Mouse (Mus musculus) cortical plate, adult 2 months (tissue): ENCODE data around the gene Pdzd7. TPM values are rescaled to one million over a fixed set of nuclear protein-coding genes. Genes with fewer than 3 reads are reported as not detected.
A peak's percentile ranks its signal among the peaks of the same experiment; 100 is the strongest.

ENCODE experiments used
- H3K27ac ChIP-seq: fragments of 200-500 bp; 2 replicates; pipeline ENCODE4 v1.5.1; 2012; ENCODE audit warnings: low read length, control low read depth, inconsistent platforms; ENCODE audit not compliant: insufficient read depth
- H3K4me1 ChIP-seq: fragments of 200-500 bp; 2 replicates; pipeline ENCODE4 v1.6.1; 2011; ENCODE audit warnings: low read length; ENCODE audit not compliant: control insufficient read depth, insufficient read depth
- H3K4me3 ChIP-seq: fragments of 200-500 bp; 2 replicates; pipeline ENCODE4 v1.5.1; 2011; ENCODE audit warnings: mild to moderate bottlenecking, low read length, control low read depth; ENCODE audit not compliant: insufficient read depth
- CTCF ChIP-seq: fragments of 200-500 bp; IDR thresholded peaks from 2 replicates; pipeline ENCODE4 v1.5.1; 2011; ENCODE audit warnings: mild to moderate bottlenecking, control low read depth, low read length; ENCODE audit not compliant: insufficient read depth; ENCODE audit errors: extremely low read depth
- POLR2A ChIP-seq: fragments of 200-500 bp; IDR thresholded peaks from 2 replicates; pipeline ENCODE4 v1.6.1; 2011; ENCODE audit warnings: mild to moderate bottlenecking, low read length, control low read depth; ENCODE audit not compliant: insufficient read depth; ENCODE audit errors: extremely low read depth
- polyA plus RNA-seq: library from polyadenylated mRNA; depleted of rRNA; stranded (reverse); fragments of >200 nt; gene quantifications from 2 replicates; pipeline ENCODE4 v1.2.3, GENCODE M21; 2012

Gene Pdzd7
- polyA plus RNA-seq, 1 experiment: 8.8 TPM

DNA sequence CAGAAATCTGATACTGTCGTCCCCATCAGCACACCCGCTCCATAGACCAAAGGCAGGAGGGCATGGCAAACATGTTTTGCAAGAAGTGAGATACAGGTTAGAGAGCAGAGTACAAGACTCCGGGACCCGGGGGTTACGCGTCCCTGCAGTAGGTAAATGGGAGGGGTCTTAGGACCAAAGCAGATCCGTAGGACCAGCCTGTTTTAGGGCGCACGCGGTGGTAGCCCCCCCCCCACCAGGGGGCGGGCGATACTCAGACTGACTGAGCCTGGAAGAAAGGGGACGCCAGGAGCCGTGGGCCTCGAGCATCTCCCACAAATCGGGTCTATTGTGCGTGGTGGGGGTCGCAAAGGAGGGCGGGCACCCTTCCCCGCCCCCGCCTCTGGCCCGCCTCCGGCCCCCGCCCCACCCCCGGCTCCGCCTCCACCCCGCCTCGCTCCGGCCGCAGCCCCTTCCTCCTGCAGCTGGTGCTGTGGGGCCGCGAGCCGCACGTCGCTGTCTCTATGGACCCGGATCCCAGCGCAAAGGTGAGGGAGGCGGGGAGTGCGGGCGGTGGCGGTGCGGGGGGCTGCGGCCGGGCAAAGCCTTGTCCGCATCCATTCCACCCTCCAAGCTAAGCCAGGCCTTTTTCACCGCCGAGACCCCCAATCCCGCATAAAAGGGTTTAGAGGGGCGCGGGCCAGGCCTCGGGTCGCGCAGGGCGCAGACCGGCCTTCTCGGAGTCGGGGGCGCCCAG is 56.5 kb downstream of the Pdzd7 start, which contains the start of gene Sema4g:
Gene Sema4g, plus strand, starts transcription at position 271 of the 736 bp plus-strand sequence.
- Histone ChIP-seq H3K4me1 (peaks cover 5% of the 10 kb centered on the region; the same call in 1 of the 2 replicates), H3K4me3 (peak within 1 kb of the TSS; percentile 59), H3K27ac (no peak within 1 kb of the TSS)
- TF ChIP-seq POLR2A (no peak), CTCF (no peak)

GRCm38 (mm10) chr19:44988321-44988720 is 57.2 kb downstream of the Pdzd7 start:
- TF ChIP-seq CTCF (no peak), POLR2A (no peak)
- H3K27ac ChIP-seq: no peak overlapping the region
- peak overlapping the region; percentile 59 for H3K4me3 ChIP-seq
- peaks cover 5% of the 10 kb centered on the region; the same call in 1 of the 2 replicates for H3K4me1 ChIP-seq

- Histone ChIP-seq H3K4me1 (peaks cover 5% of the 10 kb centered on the region; the same call in 1 of the 2 replicates), H3K4me3 (no peak overlapping the region), H3K27ac (no peak overlapping the region)
- no peak for TF ChIP-seq POLR2A
- TF ChIP-seq CTCF: no peak
Observed at GRCm38 (mm10) chr19:44987851-44988250, 57.7 kb downstream of the Pdzd7 start.

DNA sequence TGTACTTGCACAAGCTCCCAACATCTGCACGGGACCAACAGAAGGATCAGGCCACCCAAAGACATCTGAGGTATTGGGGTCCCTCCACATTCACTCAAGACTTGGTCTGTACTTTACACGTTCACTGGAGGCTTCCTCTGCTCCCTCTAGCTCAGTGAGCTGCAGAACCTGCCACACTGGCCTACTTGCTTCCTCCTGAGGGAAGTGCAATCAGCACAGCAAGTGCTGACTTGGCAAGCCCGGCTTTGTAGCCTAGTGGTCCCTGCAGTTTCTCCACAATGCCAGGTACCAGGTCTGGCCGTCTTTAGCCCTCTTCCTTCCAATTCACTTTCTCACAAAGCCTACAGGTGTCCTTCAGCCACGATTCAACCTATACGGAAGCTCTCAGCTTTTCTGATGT is 58.5 kb downstream of the Pdzd7 start:
- no peak overlapping the region for H3K27ac ChIP-seq
- no peak overlapping the region for H3K4me3 ChIP-seq
- H3K4me1 ChIP-seq: peaks cover 5% of the 10 kb centered on the region; the same call in 1 of the 2 replicates
- no peak for TF ChIP-seq CTCF

GRCm38 (mm10) chr19:44985159-44985988 is 60.1 kb downstream of the Pdzd7 start:
- Histone ChIP-seq H3K27ac (no peak overlapping the region), H3K4me3 (no peak overlapping the region), H3K4me1 (peaks cover 5% of the 10 kb centered on the region; the same call in 1 of the 2 replicates)
- TF ChIP-seq CTCF: no peak

- Histone ChIP-seq H3K27ac (no peak overlapping the region), H3K4me3 (no peak overlapping the region), H3K4me1 (peaks cover 5% of the 10 kb centered on the region; the same call in 1 of the 2 replicates)
- TF ChIP-seq CTCF (no peak), POLR2A (no peak)
Observed at GRCm38 (mm10) chr19:44984420-44984819, 61.1 kb downstream of the Pdzd7 start.

DNA sequence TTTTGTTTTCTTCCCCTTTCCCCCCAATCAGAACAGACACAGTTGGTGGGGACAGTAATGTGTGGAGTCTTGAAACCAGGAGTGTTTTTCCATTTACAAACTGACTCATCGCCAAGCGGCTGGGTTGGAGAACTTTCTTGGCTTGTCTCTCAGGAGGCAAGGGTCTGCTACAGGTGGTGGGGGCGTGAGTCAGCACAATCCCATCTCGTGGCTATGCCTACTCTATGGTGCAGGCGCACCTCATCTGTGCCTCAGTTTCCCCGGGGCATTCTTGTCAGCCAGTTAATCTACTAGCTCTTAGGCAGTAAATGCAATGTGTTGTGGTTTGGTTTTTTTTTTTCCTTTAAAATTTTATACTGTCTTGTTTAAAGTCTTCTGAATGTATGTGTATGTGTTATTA is 62.2 kb downstream of the Pdzd7 start:
- no peak for TF ChIP-seq POLR2A
- TF ChIP-seq CTCF: no peak
- Histone ChIP-seq H3K27ac (no peak overlapping the region), H3K4me3 (no peak overlapping the region), H3K4me1 (peaks cover 2% of the 10 kb centered on the region; the same call in 1 of the 2 replicates)

GRCm38 (mm10) chr19:44982477-44983115 is 62.9 kb downstream of the Pdzd7 start:
- H3K27ac ChIP-seq: no peak overlapping the region
- no peaks in the 10 kb centered on the region for H3K4me1 ChIP-seq
- no peak overlapping the region for H3K4me3 ChIP-seq
- TF ChIP-seq CTCF (no peak), POLR2A (no peak)

- no peak for TF ChIP-seq POLR2A
- Histone ChIP-seq H3K4me1 (no peaks in the 10 kb centered on the region), H3K27ac (peak overlapping the region; percentile 50; the same call in 1 of the 2 replicates), H3K4me3 (no peak overlapping the region)
Observed at GRCm38 (mm10) chr19:44980787-44981186, 64.7 kb downstream of the Pdzd7 start.
